Mouse (Mus musculus) adrenal gland, postnatal 10 days (tissue): Measurements from ENCODE around the gene Rhbdd3. TPM values are rescaled to one million over a fixed set of nuclear protein-coding genes. Genes with fewer than 3 reads are reported as not detected.

Experiments
- DNase-seq: peaks from one replicate; pipeline ENCODE4 v3.0.0; 2021; ENCODE audit warnings: mixed read lengths
- total RNA-seq, 2 experiments: library from RNA; stranded (reverse); gene quantifications; 2 replicates each; pipeline ENCODE4 v1.2.3; 2021

Rhbdd3 gene
- total RNA-seq, 2 experiments from 2014 or later: 18.5 to 24.5 TPM

GRCm38 (mm10) chr11:5129035-5129480 lies 30.3 kb downstream of the Rhbdd3 start:
- DNase-seq: no peak

DNA sequence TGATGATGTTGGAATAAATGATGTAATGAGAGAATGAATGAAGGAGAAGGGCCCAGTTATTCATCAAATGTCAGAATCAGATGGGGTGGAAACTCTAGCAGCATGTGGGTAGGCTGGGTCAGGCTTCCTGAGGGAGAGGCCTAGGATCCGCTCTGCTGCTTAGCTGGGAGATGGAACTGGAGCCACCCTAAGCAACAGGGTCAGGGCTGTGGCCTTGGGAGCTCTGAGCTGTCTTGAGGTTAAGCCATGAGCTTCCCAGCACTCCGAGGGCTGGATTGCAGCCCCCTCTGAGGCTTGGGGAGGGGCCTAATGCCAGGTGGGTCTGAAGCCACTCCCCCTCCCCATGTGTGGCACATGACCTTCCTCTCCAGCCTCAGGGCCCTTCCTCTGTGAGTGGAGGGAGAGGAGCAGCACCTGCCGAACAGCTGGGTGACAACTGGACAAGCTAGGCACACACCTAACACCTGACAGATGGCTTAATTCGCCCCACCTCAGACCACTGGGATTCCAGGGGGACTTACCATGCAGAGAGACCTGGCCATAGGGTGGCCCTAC lies 31.5 kb downstream of the Rhbdd3 start:
- no peak for DNase-seq

DNA sequence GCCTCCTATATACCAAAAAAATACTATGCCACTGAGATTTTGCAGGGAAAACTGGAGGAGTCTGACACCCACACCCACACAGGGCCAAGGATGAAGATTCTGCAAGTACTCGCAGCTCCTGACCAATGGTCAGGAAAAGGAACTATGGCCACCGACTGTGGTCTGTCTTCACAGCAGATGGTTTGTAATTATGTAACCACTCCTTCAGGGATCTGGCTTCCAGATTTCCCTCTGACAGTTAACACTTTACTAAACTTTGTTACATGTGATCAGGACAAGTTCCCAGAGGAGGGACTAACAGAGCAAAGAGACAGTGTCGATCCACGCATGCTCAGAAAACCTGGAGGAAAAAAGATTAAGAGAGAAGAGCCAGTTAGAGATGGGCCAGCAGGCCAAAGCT lies 34.0 kb downstream of the Rhbdd3 start:
- no peak for DNase-seq

- DNase-seq: peak; percentile 44
Measured at GRCm38 (mm10) chr11:5135914-5136313, 37.2 kb downstream of the Rhbdd3 start.

- DNase-seq: no peak
Measured at GRCm38 (mm10) chr11:5138642-5139041, 39.9 kb downstream of the Rhbdd3 start.

GRCm38 (mm10) chr11:5139372-5139771 lies 40.6 kb downstream of the Rhbdd3 start:
- no peak for DNase-seq

GRCm38 (mm10) chr11:5140619-5141018 lies 41.9 kb downstream of the Rhbdd3 start:
- peak; percentile 86 for DNase-seq

- no peak for DNase-seq
Measured at GRCm38 (mm10) chr11:5141252-5141651, 42.5 kb downstream of the Rhbdd3 start.

DNA sequence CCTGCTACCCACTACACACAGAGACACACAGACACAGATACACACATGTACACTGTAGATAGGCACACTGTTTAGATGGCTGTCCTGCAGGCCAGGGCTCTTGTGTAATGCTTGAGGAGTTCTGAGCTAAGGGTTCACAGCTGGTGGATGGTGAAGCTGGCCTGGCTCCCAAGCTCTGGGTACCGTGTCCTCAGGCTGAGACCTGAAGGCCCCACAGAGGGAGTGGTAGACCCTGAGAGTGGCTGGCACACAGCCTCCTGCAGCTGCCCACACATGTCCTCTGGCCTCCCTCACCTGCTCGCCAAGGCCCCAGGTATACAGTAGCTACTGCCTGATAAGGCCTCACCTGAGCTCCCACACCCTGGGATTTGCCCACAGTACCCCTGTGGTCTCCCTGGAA lies 43.2 kb downstream of the Rhbdd3 start:
- DNase-seq: no peak

- DNase-seq: no peak
Measured at GRCm38 (mm10) chr11:5145600-5145999, 46.9 kb downstream of the Rhbdd3 start.

DNA sequence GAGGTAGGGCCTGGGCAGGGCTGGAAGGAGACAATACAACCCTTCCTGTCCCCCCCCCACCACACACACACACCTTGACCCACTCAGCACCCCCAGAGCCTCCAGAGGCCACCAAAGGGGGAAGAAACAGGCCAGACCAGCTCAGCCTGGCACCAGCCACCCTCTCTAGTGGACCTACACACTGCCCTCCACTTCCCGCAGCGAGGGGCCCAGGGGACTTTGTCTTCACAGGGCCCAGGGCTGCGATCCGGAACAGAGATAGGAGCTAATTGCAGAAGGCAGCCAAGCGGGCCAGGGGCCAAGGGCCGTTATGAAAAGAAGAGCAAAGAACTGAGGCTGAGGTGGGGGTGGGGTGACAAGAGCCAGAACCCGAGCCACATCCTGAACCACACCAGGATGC lies 50.5 kb downstream of the Rhbdd3 start:
- no peak for DNase-seq

DNA sequence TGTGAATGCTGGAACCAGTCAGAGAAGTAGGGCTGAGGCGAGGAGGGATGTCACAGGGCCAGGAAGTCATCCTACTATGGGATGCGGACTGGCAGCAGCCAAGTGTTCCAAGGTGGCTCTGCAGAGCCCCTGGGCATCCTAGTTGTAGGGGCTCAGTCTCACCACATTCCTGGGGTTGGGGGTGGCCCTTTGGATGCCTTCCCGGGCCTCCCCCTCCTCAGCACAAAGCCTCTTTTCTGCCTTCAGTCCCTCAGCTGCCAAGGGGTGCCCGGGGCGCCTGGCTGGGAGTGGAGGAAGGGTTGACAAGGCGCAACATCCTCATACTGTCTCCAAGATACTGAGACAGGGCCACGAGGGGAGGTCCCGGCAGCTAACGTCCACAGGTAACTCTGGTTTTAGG lies 51.2 kb downstream of the Rhbdd3 start:
- no peak for DNase-seq

GRCm38 (mm10) chr11:5150416-5151246 lies 51.9 kb downstream of the Rhbdd3 start:
- peak; percentile 40 for DNase-seq

DNA sequence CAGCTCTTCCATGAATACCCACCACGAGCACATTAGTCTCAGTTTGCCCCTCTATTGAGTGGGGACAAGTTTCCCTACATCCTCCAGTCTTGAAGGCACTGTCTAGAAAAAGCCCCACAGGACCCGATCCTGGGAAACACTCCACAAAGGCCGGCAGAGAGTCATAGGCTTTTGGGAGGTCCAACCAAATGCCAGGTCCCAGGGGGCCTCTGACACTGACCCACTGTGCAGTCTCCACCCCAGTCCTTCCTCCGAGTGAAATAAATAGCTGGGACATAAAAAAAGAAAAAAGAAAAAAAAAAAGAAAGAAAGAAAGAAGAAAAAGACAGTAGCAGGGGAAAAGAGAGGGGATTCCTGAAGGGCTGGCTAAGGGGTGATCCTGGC lies 52.5 kb downstream of the Rhbdd3 start:
- no peak for DNase-seq

GRCm38 (mm10) chr11:5151680-5152337 lies 53.1 kb downstream of the Rhbdd3 start, which contains the start of gene Emid1:
TSS of gene Emid1 (minus strand) at chr11:5152257.
- DNase-seq: peak; percentile 46

DNA sequence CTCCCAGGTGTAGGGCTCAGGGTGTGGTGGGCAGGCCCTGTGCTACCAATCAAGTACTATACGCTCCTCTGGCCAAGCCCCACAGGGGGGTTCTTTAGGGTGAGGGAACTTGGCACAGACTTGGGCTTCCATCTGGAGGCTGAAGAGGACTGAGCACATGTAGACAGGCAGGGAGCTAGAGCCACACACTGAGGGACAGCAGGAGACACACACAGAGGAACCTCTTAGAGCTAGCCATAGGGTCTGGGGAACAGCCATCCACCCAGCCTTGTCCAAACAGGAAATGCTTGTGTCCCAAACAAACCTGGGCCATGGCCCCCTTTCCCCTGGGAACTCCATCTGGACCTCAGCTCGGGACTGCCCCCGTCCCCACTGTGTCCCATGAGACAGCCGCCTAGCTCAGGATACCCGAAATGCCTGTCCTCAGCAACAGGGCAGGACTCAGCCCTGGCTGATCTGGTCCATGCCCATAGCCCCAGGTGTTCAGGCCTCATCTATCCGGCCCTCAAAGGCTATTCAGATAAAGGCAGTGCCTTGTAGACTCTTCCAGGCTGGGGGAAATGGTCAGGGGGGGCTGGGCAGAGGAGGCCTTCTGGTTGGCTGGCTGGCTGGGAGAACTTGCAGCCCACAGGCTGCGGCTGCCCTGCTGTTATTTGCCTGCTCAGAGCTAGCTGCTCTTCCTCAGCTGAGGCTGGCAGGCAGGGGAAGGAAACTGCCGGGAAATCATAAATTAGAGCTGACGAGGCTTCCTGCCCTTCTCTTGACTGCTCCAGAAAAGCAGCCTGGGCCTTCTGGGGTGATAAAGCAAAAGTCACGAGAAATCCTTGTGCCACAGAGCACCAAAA lies 56.5 kb downstream of the Rhbdd3 start:
- peak; percentile 19 for DNase-seq

Other genes starting within 250 kb of the Rhbdd3 start
- 10 to 100 TPM; 81.1 to 88.3 TPM for gene Nf2, start 249.4 kb upstream of the Rhbdd3 start, total RNA-seq
- 10 to 100 TPM; 46.3 to 64.4 TPM for gene Nipsnap1, start 225.0 kb upstream of the Rhbdd3 start, total RNA-seq
- 10 to 100 TPM; 27.3 to 28.0 TPM for gene Thoc5, start 203.6 kb upstream of the Rhbdd3 start, total RNA-seq
- gene Nefh, start 150.9 kb upstream of the Rhbdd3 start, total RNA-seq: 1 to 10 TPM; 2.4 to 3.4 TPM
- gene Ap1b1, start 112.1 kb upstream of the Rhbdd3 start, total RNA-seq: 10 to 100 TPM; 56.5 to 58.9 TPM
- under 1 TPM; 0.33 to 0.97 TPM for gene Rasl10a, start 40.8 kb upstream of the Rhbdd3 start, total RNA-seq
- gene Gas2l1, start 33.6 kb upstream of the Rhbdd3 start, total RNA-seq: 10 to 100 TPM; 28.0 to 32.8 TPM
- gene Ewsr1, start 340 bp downstream of the Rhbdd3 start, total RNA-seq: 100 to 1,000 TPM; 218 to 322 TPM
- 1 to 10 TPM; 8.7 to 9.4 TPM for gene Emid1, start 53.3 kb downstream of the Rhbdd3 start, total RNA-seq
- 10 to 100 TPM; 20.4 to 27.0 TPM for gene Kremen1, start 162.6 kb downstream of the Rhbdd3 start, total RNA-seq